Mouse (Mus musculus) NIH3T3 (cell line): Measurements from ENCODE around the gene Ppil6.

Source experiments
- DNase-seq: peaks from one replicate; pipeline ENCODE4 v3.0.0-alpha.2; 2012; ENCODE audit warnings: low read depth

Gene Ppil6

DNA sequence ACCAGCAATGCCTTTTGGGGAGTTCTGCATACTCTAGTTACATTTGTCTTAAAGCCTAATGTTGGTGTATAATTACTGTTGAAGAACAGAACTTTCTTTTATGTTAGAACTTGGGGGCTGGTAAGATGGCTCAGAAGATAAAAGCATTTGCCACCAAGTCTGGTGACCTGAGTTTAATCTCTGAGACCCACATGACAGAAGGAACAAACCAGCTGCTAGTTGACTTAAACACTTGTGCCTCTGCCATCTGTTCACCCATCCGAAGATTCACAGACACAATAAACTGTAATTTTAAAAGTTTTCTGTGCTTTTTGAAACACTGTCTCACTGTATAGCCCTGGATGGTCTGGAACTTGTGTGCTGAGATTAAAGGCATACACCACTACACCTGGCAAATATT is 35.5 kb downstream of the Ppil6 start:
- no peak for DNase-seq

DNA sequence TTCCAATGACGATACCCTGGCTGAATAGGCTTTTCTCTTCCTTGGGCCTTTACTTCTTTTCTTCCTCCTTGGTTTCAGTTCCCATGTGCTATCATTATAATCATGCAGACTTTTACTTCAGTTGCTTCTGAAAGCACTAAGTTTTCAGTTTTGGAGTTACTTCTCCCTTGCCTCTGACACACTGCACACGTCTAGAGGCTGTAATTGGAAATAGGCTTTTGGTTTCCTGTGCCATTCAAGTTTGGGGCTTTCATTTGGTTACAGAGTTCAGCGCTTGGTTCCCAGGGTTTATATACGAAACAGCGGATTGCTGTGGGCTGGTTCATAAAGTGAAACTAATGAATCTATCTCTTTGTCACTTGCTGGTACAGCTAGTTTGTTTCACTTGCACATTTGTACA is 39.7 kb downstream of the Ppil6 start:
- DNase-seq = no peak

DNA sequence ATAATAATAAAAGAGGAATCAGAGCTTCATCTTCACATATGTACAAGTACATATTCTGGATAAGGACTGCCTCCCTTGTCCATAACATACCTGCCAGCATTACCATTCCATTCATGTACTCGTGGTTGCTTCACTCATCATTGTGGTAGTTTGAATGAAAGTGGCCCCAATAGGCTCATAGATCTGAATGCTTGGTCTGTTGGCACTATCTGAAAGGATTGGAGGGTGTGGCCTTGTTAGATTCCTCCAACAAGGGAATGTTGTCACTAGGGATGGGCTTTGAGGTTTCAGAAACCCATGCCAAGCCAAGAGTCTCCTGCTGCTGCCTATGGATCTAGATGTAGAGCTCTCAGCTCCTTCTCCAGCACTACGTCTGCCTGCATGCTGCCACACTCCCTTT is 45.8 kb downstream of the Ppil6 start:
- no peak for DNase-seq

DNA sequence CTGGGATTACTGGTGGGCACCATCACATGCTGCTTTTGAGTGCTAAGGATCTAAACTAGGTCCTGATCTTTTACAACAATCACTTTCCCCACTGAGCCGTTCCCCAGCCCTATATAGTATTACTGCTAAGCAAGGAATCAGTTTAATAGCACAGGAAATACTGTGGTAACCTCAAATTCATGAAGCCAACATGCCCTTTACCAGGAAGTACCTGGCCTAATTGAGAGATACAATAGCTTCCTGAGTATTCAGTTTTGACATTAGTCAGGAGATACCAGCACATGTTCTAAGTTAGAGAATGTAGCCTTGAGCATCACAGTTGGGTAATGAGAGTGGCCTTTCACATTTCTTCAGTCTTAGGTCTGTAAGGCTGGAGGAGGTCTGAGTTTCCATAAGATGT is 46.5 kb downstream of the Ppil6 start:
- no peak for DNase-seq

DNA sequence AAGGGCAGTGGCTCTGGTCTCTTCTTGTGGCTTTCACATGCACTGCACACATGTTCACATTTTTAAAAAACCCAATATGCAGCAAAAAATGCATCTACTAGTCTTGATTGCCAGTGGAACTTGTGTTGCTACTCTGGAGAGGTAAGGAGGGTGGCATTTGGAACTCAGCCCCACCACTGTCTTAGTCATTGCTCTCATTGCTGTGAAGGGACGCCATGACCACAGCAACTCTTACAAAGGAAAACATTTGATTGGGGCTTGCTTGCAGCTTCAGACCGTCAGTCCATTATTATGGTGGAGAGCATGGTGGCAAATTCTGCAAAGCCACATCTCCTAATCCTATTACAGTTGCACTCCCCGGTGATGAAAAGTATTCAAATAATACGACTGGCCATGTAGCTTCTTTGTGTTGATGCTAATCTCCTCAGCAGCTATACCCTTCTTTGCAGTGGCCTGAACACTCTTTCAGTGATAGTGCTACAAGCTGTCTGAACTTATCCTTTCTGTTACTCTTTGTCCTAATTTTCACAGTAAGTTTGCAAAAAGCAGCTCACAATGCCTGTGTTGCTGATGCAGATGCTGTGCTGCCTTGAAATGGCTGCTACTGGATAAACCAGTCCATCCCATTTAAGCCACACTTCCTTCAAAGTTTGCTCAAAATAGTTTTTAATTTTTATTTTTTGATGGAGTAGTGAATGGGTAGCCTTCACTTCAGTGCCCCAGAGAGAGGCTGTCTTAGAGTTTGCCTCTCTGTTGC is 47.2 kb downstream of the Ppil6 start:
- DNase-seq = no peak

DNA sequence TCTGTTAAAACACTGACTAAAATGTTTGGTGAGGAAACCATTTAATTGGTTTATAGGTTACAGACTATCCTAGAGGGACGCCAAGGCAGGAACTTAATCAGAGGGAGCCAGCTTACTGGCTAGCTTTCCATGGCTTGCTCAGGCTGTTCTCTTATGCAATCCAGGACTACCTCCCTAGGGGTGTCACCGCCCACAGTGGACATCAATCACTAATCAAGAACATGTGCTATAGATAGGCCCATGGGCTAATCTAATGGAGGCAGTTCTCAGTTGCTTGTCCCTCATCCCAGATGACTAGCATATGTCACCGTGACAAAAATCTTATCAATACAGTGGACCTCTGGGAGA is 47.7 kb downstream of the Ppil6 start:
- peak; percentile 25 for DNase-seq

DNA sequence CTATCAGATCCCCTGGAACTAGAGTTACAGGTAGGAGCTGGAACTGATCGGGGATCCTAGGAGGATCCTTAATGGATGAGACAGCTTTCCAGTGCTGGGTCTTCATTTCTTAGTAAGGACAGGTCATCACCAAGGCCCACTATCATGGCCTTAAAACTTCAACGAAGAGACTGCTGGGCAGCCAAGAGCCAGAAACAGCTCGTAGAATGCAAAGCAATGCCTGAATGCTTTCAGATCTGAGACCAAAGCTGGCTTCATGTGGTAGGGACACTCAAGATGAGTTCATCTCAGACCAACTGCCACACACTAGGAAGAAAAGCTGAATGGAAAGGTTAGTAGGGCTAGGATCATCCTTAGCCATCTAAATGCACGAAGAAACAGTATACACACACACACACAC is 48.7 kb downstream of the Ppil6 start:
- no peak for DNase-seq

DNA sequence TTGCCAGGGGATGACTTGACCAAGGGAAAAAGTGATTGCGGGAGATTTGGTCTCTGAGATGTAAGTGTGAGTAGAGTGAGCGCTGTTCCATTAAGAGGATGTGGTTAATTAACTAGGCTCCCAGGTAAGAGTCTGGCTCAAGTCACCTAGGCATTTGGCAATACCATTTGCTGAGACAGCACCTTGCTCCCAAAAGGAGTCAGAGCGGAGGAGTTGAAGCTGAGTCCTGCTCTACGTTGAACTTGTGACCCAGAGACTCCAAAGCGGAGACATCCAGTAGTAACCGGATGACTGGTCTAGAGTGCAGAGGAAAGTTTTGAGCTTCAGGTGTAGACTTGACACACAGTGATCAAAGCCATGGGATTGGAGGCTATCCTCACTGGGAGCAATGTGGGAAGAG is 51.8 kb downstream of the Ppil6 start:
- no peak for DNase-seq

DNA sequence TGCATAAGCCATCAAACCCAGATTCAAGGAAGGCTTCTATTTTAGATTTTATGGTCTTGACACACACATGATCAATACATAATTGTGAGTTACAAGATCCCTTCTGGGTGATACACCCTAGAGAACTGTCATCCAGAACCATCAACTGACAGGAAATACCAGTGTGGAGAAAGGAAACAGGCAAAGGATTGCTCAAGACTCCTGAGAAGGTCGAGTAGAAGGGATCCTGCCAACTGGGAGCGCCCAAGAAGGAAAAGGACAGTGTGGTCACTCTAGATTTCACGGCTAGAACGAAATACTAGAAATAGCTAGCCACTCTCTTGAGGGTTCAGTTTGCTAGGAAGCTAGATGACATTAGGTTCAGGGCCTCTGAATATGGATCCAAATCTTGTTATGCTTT is 53.2 kb downstream of the Ppil6 start:
- DNase-seq = no peak

DNA sequence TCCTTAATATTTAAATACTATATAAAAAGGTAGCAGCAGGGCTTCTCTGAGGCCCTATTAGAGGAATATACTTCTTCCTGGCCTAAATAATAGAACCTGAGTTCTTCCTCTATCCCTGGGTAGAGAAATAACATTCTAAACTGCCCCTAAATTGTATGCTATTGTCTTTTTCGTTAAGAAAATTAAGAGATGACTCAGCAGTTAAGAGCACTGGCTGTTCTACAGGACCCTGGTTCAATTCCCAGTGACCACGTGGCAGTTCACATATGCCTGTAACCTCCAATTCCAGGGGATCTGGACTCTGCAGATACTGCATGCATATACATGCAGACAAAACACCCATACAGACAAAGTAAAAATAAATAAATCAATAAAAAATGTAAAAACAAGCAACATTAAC is 53.6 kb downstream of the Ppil6 start:
- DNase-seq = no peak

DNA sequence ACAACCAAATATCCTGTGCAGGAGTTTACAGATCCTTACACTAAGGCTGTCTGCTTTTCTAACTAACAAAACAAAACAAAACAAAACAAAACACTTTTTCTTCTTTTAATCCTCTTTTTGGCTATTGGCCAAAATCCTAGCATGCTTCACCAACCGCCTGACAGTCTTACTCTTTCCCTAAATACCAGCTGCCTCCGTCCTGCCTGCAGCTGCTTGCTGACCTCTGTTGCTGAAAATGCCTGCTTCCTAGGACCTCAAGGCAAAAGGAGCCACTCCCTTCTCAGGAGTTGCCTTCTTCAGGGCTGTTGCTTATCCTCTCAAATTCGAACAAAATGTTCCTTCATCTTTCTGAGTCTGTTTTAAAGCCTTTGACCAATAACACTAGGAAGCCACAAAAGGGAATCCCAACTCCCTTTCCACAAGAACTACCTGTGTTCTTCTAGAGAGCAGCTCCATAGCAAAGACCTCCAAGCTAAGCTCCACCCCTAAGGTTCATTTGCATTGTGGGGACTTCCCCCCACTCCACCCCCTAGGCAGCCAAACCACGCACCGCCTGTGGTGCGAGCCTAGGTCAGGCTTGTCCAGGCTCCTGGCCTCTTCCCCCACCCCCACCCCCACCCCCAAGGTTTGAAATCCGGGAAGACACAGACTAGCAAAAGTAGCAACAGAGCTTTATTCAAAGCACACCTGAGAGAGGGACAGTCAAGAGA is 54.4 kb downstream of the Ppil6 start:
- DNase-seq = no peak

DNA sequence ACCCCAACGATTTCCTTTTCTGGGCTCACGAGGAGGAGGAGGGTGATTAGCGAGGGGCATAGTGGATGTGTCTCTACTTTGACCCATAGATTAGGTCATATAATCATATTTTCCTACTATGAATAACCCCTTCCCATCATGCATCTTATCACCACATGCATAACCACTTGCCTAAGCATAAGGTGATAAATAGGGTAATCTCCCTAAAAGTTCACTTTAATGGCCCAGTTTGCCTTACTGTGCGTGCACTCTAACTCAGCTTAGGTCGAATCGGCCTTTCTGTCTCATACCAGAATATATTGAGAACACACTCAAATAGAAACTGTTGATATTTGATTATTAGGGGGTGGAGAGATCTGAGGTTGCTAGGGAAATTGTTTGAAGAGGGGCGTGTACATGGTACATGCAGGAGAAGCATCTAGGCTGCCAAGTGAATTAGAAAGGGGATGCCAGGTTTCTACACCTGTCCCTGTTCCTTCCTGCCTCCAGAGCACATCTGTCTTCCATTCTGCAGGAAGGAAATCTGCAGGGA is 55.1 kb downstream of the Ppil6 start:
- no peak for DNase-seq

DNA sequence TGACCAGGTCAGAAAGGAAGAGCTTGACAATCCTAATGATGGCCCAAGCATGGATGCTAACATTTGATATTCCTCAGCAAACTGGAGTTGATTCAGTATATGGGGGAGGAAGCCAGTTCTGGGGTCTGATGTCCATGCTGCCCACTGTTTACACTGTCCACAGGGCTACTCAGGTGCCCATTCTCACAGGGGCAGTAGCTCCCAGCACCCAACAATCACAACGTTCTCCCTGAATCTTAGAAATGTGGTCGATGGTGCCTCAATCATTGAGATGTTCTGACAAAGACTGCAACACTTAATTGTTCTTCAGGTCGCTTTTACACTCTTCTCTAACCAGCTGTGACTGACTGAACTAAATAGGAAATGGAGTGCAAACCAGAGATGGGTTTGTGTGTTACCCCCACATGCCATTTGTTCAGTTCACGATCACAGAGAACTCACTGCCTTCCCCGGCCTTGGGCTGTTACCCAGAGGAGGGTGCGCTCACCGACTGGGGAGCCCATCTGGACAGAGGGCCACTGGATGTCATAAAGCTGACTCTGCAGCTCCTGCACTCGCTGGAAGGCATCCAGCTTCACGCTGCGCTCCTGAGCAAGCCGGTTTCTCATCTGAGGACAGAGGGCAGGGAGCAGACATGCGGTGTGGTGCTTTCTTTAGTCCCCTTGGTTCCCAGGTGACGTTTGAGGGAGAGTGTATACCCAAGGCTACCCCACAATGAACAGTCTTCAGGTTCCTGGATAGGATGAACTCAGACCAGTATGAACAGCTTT is 56.3 kb downstream of the Ppil6 start:
- no peak for DNase-seq

DNA sequence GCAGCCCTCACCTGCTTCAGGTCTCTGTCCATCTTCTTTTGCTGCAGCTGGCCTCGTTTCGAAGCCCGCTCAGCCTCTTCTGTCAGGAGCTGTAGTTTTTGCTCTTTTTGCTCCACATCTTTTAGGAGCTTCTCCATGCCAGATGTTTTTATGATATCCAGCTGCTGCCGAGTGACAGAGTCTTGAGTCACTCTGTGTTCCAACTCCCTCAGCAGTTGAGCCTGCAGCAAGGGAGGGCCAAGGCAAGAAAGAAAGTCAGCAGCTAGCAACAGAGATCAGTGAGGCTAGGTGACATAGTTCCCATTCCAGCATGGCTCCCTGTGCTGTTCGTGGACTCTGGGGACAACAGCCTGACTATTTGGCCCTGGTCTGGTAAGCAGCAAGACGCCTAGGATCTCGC is 60.5 kb downstream of the Ppil6 start:
- DNase-seq = peak; percentile 68

DNA sequence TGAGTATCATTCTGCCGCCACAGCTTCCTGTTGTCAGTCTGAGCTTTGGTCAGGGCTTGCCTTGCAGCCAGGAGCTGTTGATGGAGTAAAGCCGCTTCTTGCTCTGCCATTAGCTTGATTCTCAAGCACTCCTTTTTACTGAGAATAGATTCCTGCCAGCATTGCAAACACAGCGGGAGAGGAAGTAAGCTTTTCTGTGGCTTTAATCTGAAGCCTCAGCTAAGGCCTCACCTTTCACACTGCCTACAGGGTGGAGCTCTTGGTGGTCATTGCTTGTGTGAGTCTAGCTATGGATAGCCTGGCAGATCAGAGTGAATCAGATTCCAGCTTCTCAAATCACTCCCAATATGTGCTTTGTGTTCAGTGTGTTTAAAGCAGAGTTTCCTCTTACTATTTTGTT is 62.1 kb downstream of the Ppil6 start:
- DNase-seq = no peak

DNA sequence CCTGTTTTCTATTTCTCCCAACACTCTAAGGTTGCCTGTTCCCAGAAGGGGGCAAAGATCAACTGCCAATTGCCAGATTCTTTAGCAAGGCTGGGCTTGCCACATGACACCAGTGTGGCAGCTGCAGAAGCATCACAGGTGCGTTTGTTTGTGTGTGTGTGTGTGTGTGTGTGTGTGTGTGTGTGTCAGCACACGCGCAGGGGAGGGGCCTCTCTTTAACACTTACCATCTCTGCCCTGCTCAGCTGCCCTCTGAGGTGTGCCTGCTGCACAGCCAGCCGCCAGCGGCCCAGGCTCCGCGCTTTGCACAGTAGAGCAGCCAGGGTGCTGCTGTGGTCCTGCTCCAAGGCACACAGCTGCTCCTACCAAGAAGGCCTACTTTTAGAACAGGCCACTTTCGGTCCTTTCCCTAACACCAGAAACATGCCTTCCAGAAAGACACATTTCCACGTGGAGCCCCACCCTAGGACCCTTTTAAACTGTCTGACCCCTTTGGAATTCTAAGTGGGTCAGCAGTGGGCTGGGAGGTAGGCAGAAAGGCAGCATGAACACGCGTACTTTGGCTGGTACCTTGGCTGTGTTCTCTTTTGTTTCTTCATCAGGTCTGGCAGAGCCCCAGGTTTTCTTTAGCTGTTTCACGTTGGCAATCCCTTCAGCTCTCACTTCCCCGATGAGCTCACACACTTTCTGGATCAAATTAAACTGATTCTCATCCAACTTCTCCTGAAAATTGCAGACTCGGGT is 62.8 kb downstream of the Ppil6 start:
- peak; percentile 94 for DNase-seq

DNA sequence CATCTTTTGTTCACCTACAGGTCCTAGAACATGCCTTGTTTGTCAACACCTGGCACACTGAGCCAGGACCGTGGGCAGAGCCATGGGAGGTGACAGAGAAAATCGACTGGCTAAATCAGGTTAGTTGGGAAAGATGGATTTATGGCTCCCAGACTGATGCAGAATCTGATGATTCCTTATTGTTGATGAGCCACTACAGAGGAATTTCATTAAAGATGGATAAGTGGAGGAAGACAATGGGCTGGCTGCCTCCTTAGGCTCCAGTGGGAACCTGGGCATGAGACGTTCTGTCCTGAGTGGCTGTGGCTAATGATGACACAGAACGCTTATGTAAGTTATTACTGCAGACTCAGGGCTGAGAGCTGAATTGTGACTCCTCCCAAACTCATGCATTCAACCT is 63.5 kb downstream of the Ppil6 start:
- DNase-seq = peak; percentile 61

DNA sequence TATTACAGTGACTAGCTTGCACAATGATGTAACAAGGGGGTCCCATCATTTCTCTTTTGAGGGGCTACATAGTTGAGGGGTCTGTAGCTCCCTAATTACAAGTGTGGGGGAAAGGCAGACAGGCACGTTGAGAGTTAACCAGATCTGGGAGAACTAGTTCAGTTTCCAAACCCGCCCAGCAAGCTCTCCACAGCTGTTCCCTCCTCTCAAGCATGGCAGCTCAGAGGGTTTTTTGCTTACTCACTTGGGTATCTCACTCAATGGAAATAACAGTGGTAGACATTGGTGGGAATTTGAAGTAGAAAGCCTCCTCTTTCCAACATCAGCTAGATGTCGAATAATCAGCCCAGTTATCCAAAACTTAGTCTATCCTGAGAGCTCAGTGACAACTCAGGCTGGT is 64.8 kb downstream of the Ppil6 start:
- no peak for DNase-seq

DNA sequence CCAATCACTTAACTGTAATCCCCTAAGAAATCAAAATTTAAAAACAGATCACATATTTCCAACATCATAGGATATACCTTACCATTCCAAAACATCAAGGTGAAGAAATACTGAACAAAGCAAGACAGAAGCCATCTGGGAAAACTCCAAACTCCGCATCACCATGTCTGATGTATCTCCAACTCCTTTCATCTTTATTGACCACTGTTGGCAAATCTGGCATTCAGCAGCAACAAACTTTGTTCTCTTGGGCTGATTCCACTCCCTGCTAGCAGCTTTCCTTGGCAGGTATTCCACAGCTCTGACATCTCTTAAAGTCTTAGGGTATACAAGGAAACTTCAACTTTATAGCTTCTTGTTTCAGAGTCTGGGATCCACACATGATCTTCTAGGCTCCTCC is 68.2 kb downstream of the Ppil6 start:
- DNase-seq = no peak

DNA sequence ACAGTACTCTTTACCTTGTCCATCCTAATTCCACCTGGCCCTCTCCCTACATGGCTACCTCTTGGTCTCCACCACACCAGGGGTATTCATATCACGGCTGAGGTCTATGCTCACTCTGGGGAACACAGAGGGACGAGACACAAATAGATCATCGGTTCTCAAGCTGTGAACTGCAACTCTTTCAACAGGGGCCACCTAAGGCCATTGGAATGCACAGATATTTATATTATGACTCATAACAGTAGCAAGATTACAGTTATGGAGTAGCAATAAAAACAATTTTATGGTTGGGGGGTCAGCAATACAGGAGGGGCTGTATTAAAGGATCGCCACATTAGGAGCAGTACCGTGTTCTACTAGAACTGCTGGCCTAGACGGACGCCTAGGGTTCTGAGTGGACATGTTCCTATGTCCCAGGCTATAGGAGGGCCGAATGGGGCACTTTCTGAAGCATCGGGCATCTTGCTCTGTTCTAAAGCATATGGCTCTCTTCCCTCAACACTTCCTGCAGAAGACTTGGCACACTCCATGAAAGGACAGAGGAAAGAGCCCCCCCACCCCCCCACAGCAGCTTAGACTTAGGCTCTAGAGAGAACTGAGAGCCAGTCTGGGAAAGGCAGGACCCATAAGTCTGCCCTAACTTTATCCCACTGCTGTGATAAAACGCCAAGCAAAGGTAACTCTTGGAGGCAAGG is 71.6 kb downstream of the Ppil6 start:
- DNase-seq = no peak
